Mouse (Mus musculus) adrenal gland, adult 2 months (tissue): Measurements from ENCODE around the gene Map2k4. TPM values are rescaled to one million over a fixed set of nuclear protein-coding genes. Genes with fewer than 3 reads are reported as not detected.
A peak's percentile ranks its signal among the peaks of the same experiment; 100 is the strongest.

Experiments
- DNase-seq: peaks from one replicate; pipeline ENCODE4 v3.0.0; 2021
- microRNA-seq, 2 experiments: library from miRNA; unstranded; fragments of <30 nt; microRNA quantifications; one replicate each; pipeline ENCODE4 v1.2.0; 2021
- polyA plus RNA-seq: library from polyadenylated mRNA; depleted of rRNA; stranded (reverse); fragments of >200 nt; gene quantifications from 2 replicates; pipeline ENCODE4 v1.2.3, GENCODE M21; 2012; rRNA removed
- total RNA-seq, 2 experiments: library from RNA; stranded (reverse); gene quantifications; 2 replicates each; pipeline ENCODE4 v1.2.3; 2021

Gene Map2k4
- total and polyA plus RNA-seq, 3 experiments, result 8.0 to 58.4 (median 39.3) TPM

- no peak for DNase-seq
These were observed 75.3 kb downstream of the Map2k4 start for GRCm38 (mm10) chr11:65712754-65713306.

GRCm38 (mm10) chr11:65706784-65707183, 81.3 kb downstream of the Map2k4 start:
- DNase-seq, result no peak

- DNase-seq, result no peak
These were observed 81.9 kb downstream of the Map2k4 start for GRCm38 (mm10) chr11:65706176-65706575.

DNA sequence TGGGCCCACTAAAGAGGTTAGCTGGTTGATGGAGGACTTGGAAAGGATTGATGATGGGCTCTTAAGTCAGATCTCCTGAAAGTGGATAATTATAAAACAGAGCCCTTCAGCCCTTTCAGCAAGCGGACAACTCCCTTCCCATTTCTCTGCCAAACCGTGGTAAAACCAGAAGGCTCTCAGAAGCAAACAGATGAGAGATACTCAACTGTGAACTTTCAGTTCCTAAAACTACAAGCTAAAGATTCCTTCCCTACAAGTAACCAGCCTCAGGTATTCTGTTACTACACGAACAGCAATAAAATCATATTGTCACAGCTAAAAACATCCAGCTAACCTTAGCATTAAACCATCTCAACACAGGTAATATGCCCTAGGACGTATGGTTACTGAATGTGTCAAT, 83.2 kb downstream of the Map2k4 start:
- DNase-seq, result no peak

DNA sequence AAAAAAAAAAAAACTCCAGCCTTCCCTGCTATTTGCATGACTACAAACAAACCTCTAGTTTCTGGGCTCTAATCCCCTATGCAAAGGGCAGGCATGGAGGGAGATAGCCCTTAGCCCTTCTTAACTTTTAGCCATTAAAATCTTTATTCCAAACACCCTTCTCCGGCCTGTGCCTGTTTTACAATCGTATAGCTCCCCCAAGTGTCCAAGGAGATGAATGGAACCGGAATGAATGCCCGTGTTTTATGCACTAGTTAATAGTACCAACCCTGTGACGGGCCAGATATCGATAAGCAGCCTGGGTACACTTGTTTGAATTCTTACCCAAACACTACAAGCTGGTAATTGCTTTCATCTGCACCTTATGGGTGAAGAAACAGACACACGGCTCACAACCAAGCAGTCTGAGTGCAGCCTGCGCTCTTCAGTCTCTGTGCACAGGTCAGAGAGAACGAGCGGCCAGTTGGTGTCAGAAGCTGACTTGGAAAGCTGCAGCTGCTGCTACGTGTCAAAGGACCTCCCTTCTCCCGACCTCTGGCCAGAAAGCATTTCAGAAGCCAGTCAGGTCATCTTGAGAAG, 109.2 kb downstream of the Map2k4 start:
- DNase-seq, result peak; percentile 21

DNA sequence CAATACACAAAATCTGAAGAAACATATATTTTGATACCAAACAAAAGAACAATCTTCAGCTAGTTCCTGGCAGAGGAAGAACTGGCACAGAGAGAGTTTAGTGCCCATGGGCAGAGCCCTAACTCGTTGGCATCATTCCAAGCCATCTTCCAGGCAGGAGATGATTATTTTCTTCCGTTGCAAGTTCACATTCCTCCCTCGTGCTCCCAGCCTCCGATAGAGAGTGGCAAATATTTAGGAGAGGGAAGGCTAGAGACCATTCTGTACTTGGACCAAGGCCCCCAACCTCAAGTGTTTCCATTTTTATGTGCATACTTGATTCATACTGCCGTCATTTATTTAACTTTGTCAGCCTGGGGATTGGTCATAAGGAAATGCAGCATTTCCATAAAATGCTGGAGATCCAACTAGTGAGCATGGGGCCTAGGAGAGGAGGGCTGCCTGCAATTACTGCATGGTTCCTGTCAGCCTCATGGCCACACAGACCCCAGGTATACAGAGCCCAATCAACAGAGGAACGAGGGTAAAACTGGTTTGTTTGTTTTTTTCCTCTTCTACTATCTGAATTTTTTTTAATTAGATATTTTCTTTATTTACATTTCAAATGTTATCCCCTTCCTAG, 120.6 kb downstream of the Map2k4 start:
- no peak for DNase-seq

GRCm38 (mm10) chr11:65664903-65665302, 123.2 kb downstream of the Map2k4 start:
- DNase-seq, result no peak

DNA sequence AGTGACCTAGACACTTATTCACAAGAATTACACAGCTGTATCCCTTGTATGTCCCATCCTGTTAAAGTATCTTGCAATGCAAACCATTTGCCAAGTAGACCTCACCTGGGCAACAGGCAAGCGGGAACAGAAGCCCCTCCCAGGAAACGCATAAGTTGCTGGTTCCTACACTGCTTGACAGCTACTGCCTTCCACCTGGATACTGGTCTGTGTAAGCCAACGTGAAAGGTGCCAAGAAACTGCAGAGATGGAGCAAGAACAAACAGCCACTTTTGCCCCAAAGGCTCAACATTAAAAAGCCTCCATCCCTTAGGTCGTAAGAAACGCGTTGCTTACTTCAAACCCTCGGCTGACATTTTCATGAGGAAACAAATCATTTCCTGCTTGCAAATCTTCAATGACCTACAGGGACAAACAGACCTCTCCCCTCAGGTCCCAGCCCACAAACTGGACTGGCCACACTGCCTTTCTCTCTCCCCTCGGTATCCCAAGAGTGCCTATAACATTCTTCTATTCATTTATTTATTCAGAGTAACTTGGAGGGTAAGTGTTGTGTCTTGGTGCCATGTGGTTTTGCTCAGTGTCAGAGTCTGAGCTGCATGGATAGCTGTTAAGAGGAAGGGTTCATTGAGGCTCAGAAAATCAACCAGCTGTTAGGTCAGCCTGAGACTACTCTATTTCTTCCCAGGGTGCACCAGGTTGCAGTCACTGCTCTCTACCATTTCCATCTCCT, 126.1 kb downstream of the Map2k4 start:
- no peak for DNase-seq

DNA sequence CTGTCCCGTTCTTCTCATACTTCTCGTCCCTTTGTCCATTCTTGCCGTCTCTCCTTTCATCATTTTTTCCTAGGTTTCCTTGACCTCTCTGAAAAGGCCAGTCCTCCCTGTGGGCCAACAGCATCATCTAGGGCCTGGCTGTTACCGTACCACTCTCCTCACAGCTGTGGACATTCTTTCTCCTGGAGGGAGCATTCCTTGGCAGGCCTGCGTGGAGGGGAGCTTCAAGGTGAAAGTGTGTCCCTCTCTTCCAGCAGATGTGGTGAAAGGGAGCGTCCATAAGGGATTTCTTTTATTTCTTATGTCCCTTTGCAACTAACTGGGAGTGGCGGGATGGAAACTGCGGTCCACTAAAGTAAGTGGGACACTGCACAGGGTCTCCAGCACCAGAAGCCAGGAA, 134.2 kb downstream of the Map2k4 start:
- no peak for DNase-seq

DNA sequence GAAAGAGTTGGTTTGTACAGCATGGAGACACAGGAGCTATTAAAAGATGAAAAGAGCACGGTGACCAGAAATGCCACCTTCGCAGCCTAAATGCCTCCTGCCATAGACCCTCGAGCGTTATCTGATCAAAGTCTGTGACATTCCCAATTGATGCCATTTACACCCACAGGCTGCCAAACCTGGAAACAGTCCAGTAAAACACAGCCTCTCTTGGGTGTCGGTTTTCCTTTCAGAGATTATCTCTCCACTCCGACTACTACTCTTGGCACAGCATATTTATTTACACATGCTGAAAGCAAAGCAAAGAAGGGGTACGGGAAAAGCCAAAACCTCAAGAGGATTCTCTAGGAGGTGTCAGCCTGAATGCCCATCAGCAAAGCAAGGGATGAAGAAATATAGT, 136.7 kb downstream of the Map2k4 start:
- DNase-seq, result no peak

- no peak for DNase-seq
These were observed 138.0 kb downstream of the Map2k4 start for GRCm38 (mm10) chr11:65649956-65650715.

DNA sequence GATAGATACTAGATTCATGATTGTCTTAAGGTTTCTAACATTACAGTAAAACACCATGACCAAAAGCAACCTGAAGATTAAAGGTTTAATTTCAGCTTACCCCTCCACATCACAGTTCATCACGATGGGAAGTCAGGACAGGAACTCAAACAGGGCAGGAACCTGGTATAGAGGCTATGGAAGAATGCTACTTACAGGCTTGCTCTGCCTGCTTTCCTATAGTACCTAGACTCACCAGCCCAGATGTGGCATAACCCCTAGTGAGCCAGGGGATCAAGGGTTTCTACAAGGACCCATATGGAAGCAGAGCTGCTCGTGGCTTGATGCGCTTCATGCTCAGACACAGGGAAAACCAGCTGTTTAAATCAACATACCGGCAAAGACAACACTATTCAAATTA, 138.6 kb downstream of the Map2k4 start:
- DNase-seq, result no peak

GRCm38 (mm10) chr11:65646314-65646713, 141.8 kb downstream of the Map2k4 start:
- no peak for DNase-seq

- no peak for DNase-seq
These were observed 143.6 kb downstream of the Map2k4 start for GRCm38 (mm10) chr11:65644539-65644938.

DNA sequence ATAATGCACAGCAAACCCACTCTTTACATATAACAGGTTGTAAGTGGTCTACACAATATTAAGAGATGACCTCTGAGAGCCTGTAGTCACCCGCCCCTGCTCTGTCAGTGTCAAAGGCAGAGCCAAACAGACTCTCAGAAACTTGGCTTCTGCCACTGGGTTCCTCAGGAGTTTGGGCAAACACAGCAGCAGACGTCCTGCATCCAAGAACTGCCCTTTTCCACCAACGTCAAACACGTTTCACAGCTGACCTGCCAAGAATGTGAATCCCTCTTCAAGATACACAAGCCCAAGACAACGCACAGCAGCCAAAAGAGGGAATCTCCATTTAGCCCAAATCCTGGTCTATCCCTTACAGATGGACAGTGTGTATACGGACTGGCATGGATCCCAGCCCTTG, 147.8 kb downstream of the Map2k4 start:
- DNase-seq, result no peak

Small RNA genes lying within 50 kb of the gene (microRNA-seq; reads per million reads assigned to microRNA genes)
- 8,680 to 13,700 reads per million in 2 experiments for gene Mir744

Other genes with a start within 250 kb of the Map2k4 start
- gene Zkscan6, start 18.9 kb upstream of the Map2k4 start, total RNA-seq, result 10 to 100 TPM; 11.2 to 13.1 TPM
- 2.5 and 2.9 TPM in 2 replicates for gene Zkscan6, start 18.9 kb upstream of the Map2k4 start, polyA plus RNA-seq